Mouse (Mus musculus) MEL (cell line): ENCODE data around the gene Aff2. TPM values are rescaled to one million over a fixed set of nuclear protein-coding genes. Genes with fewer than 3 reads are reported as not detected.

Source experiments
- DNase-seq: peaks from one replicate; pipeline ENCODE4 v3.0.0; 2011; ENCODE audit warnings: low read depth, low spot score
- H3K27ac ChIP-seq: 2 replicates; pipeline ENCODE4 v1.5.1; 2012; ENCODE audit warnings: low read depth, mild to moderate bottlenecking, control low read depth, low read length, moderate library complexity; ENCODE audit not compliant: control insufficient read depth
- H3K27me3 ChIP-seq, 2 experiments: fragments of 150-350 bp in 1 of 2; sonication (generic) in 1 of 2; 2 replicates each; pipeline ENCODE4 v1.6.1; 2012; ENCODE audit warnings: low read length in 2 of 2, mild to moderate bottlenecking in 2 of 2, improper control_type of control experiment in 1 of 2, moderate library complexity in 1 of 2; ENCODE audit not compliant: insufficient read depth in 2 of 2, control insufficient read depth in 1 of 2
- H3K36me3 ChIP-seq, 2 experiments: 2 replicates each; pipeline ENCODE4 v1.6.1; 2012 to 2014; ENCODE audit warnings: low read length in 2 of 2, improper control_type of control experiment in 1 of 2, inconsistent platforms in 1 of 2, mild to moderate bottlenecking in 1 of 2; ENCODE audit not compliant: insufficient read depth in 2 of 2, control insufficient read depth in 1 of 2
- H3K4me1 ChIP-seq, 2 experiments: fragments of 150-350 bp in 1 of 2; sonication (generic) in 1 of 2; 2 replicates each; pipeline ENCODE4 v1.6.1; 2012; ENCODE audit warnings: low read length in 2 of 2, improper control_type of control experiment in 1 of 2, mild to moderate bottlenecking in 1 of 2; ENCODE audit not compliant: insufficient read depth in 2 of 2, control insufficient read depth in 1 of 2
- H3K4me3 ChIP-seq, 2 experiments: fragments of 150-350 bp in 1 of 2; sonication (generic) in 1 of 2; 2 replicates each; pipeline ENCODE4 v1.5.1; 2012; ENCODE audit warnings: low read depth in 2 of 2, low read length in 2 of 2, mild to moderate bottlenecking in 2 of 2, moderate library complexity in 2 of 2, control low read depth in 1 of 2, improper control_type of control experiment in 1 of 2; ENCODE audit not compliant: control insufficient read depth in 1 of 2, insufficient read depth in 1 of 2
- H3K79me2 ChIP-seq: 2 replicates; pipeline ENCODE4 v1.6.1; 2012; ENCODE audit warnings: mild to moderate bottlenecking, low read length, moderate library complexity; ENCODE audit not compliant: control insufficient read depth, poor library complexity, insufficient read depth
- H3K9ac ChIP-seq: 2 replicates; pipeline ENCODE4 v1.6.1; 2012; ENCODE audit warnings: low read depth, mild to moderate bottlenecking, control low read depth, low read length, moderate library complexity; ENCODE audit not compliant: control insufficient read depth, poor library complexity, severe bottlenecking
- H3K9me3 ChIP-seq: fragments of 150-350 bp; sonication (generic); replicated peaks from 2 replicates; pipeline ENCODE4 v1.6.1; 2012; ENCODE audit warnings: mild to moderate bottlenecking, low read length, improper control_type of control experiment, moderate library complexity; ENCODE audit not compliant: insufficient read depth
- CHD1 ChIP-seq: IDR thresholded peaks from 2 replicates; pipeline ENCODE4 v1.6.1; 2012; ENCODE audit warnings: low read depth, mild to moderate bottlenecking, inconsistent platforms, low read length, improper control_type of control experiment
- CTCF ChIP-seq, 3 experiments: IDR thresholded peaks in 2 of 3; conservative IDR thresholded peaks in 1 of 3; 2 replicates each; pipeline ENCODE4 v1.5.1; 2011 to 2012; ENCODE audit warnings: low read length in 3 of 3, low read depth in 2 of 3, mild to moderate bottlenecking in 2 of 3, improper control_type of control experiment in 1 of 3, inconsistent platforms in 1 of 3, mixed read lengths in 1 of 3, moderate library complexity in 1 of 3; ENCODE audit not compliant: control insufficient read depth in 1 of 3, insufficient read depth in 1 of 3, poor library complexity in 1 of 3, severe bottlenecking in 1 of 3
- ELF1 ChIP-seq: IDR thresholded peaks from 2 replicates; pipeline ENCODE4 v1.6.1; 2014; ENCODE audit warnings: low read depth, mild to moderate bottlenecking, inconsistent platforms, low read length, improper control_type of control experiment, moderate library complexity
- GATA1 ChIP-seq: IDR thresholded peaks from 2 replicates; pipeline ENCODE4 v1.6.1; 2011; ENCODE audit warnings: low read depth, low read length, improper control_type of control experiment
- HCFC1 ChIP-seq: IDR thresholded peaks from 2 replicates; pipeline ENCODE4 v1.6.1; 2012; ENCODE audit warnings: low read depth, mild to moderate bottlenecking, inconsistent platforms, low read length, improper control_type of control experiment, moderate library complexity
- JUND ChIP-seq: IDR thresholded peaks from 2 replicates; pipeline ENCODE4 v1.6.1; 2011; ENCODE audit warnings: low read depth, mild to moderate bottlenecking, improper control_type of control experiment, low read length
- KAT2A ChIP-seq: conservative IDR thresholded peaks from 2 replicates; pipeline ENCODE4 v1.6.1; 2012; ENCODE audit warnings: low read depth, low read length, improper control_type of control experiment, inconsistent platforms
- MAFK ChIP-seq: IDR thresholded peaks from 2 replicates; pipeline ENCODE4 v1.6.1; 2011; ENCODE audit warnings: low read depth, mild to moderate bottlenecking, low read length, improper control_type of control experiment, borderline replicate concordance
- MEF2A ChIP-seq: IDR thresholded peaks from 2 replicates; pipeline ENCODE4 v1.6.1; 2014; ENCODE audit warnings: low read depth, mild to moderate bottlenecking, inconsistent platforms, low read length, improper control_type of control experiment; ENCODE audit not compliant: poor library complexity, insufficient replicate concordance, severe bottlenecking; ENCODE audit errors: extremely low read depth
- MXI1 ChIP-seq: IDR thresholded peaks from 2 replicates; pipeline ENCODE4 v1.6.1; 2011; ENCODE audit warnings: mild to moderate bottlenecking, low read depth, low read length, improper control_type of control experiment
- MYB ChIP-seq: IDR thresholded peaks from 2 replicates; pipeline ENCODE4 v1.6.1; 2011; ENCODE audit warnings: mild to moderate bottlenecking, low read depth, low read length, improper control_type of control experiment
- NRF1 ChIP-seq: IDR thresholded peaks from 2 replicates; pipeline ENCODE4 v1.6.1; 2014; ENCODE audit warnings: low read depth, mild to moderate bottlenecking, inconsistent platforms, low read length, improper control_type of control experiment, moderate library complexity; ENCODE audit not compliant: poor library complexity, insufficient read depth, severe bottlenecking
- RCOR1 ChIP-seq: IDR thresholded peaks from 2 replicates; pipeline ENCODE4 v1.6.1; 2012; ENCODE audit warnings: low read depth, mild to moderate bottlenecking, inconsistent platforms, low read length, improper control_type of control experiment
- SMC3 ChIP-seq: IDR thresholded peaks from 2 replicates; pipeline ENCODE4 v1.6.1; 2011; ENCODE audit warnings: low read depth, low read length, improper control_type of control experiment
- TAL1 ChIP-seq: IDR thresholded peaks from 2 replicates; pipeline ENCODE4 v1.6.1; 2012; ENCODE audit warnings: mild to moderate bottlenecking, inconsistent platforms, low read length, moderate library complexity, mixed read lengths
- TCF12 ChIP-seq: IDR thresholded peaks from 2 replicates; pipeline ENCODE4 v1.6.1; 2014; ENCODE audit warnings: low read depth, mild to moderate bottlenecking, inconsistent platforms, low read length, improper control_type of control experiment, moderate library complexity
- UBTF ChIP-seq: IDR thresholded peaks from 2 replicates; pipeline ENCODE4 v1.6.1; 2012; ENCODE audit warnings: low read depth, mild to moderate bottlenecking, inconsistent platforms, low read length, improper control_type of control experiment, moderate library complexity, borderline replicate concordance; ENCODE audit not compliant: insufficient read depth
- USF1 ChIP-seq: IDR thresholded peaks from 2 replicates; pipeline ENCODE4 v1.6.1; 2014; ENCODE audit warnings: low read depth, mild to moderate bottlenecking, inconsistent platforms, low read length, improper control_type of control experiment, moderate library complexity
- ZKSCAN1 ChIP-seq: IDR thresholded peaks from 2 replicates; pipeline ENCODE4 v1.6.1; 2012; ENCODE audit warnings: low read depth, mild to moderate bottlenecking, inconsistent platforms, low read length, improper control_type of control experiment, moderate library complexity
- ZMIZ1 ChIP-seq: IDR thresholded peaks from 2 replicates; pipeline ENCODE4 v1.6.1; 2012; ENCODE audit warnings: low read depth, mild to moderate bottlenecking, inconsistent platforms, low read length, improper control_type of control experiment, moderate library complexity
- ZNF384 ChIP-seq: IDR thresholded peaks from 2 replicates; pipeline ENCODE4 v1.6.1; 2012; ENCODE audit warnings: low read depth, mild to moderate bottlenecking, inconsistent platforms, low read length, improper control_type of control experiment
- polyA plus RNA-seq, 2 experiments: library from polyadenylated mRNA; stranded (reverse) in 1 of 2; unstranded in 1 of 2; fragments of >175 nt in 1 of 2; fragments of >200 nt in 1 of 2; gene quantifications; 2 replicates each; pipeline versions ENCODE4 v1.2.1 to v1.2.4; 2012; ENCODE audit warnings: low replicate concordance in 2 of 2, low read depth in 1 of 2; ENCODE audit not compliant: insufficient read length in 2 of 2, insufficient read depth in 1 of 2, missing spikeins in 1 of 2
- total RNA-seq: library from RNA; depleted of rRNA; stranded (reverse); fragments of 300-350 nt; gene quantifications from 2 replicates; pipeline ENCODE4 v1.2.3, GENCODE M21; 2012

Gene Aff2
- total and polyA plus RNA-seq, 3 experiments: not detected

- no peaks in the 10 kb centered on the region for H3K4me1 ChIP-seq
- TF ChIP-seq USF1: no peak
- no peak for TF ChIP-seq NRF1
- TF ChIP-seq MXI1: no peak
- no peak for TF ChIP-seq MAFK
- TF ChIP-seq RCOR1: no peak
- TF ChIP-seq ZMIZ1: no peak
- TF ChIP-seq TCF12: no peak
- TF ChIP-seq SMC3: no peak
- no peak for TF ChIP-seq ZKSCAN1
- TF ChIP-seq ZNF384: no peak
- TF ChIP-seq JUND: no peak
- TF ChIP-seq CTCF (IDR thresholded peaks at IDR 0.05 in 2 of 3, conservative IDR thresholded peaks at IDR 0.05 in 1 of 3; ENCODE audit: control insufficient read depth in 1 of 3, insufficient read depth in 1 of 3, low read depth in 2 of 3, low read length in 3 of 3, poor library complexity in 1 of 3, severe bottlenecking in 1 of 3): no peak
- no peak for TF ChIP-seq MEF2A
- TF ChIP-seq ELF1: no peak
- no peak for TF ChIP-seq TAL1
- TF ChIP-seq GATA1: no peak
- TF ChIP-seq KAT2A: no peak
- no peak for TF ChIP-seq CHD1
- no peak for DNase-seq
- H3K4me3 ChIP-seq: no peak overlapping the region
- H3K27ac ChIP-seq: no peak overlapping the region
- no peaks in the 10 kb centered on the region for H3K79me2 ChIP-seq
- H3K27me3 ChIP-seq: no peaks in the 10 kb centered on the region
- H3K9ac ChIP-seq: no peak overlapping the region
- no peaks in the 10 kb centered on the region for H3K36me3 ChIP-seq
- no peaks in the 10 kb centered on the region for H3K9me3 ChIP-seq
Observed at GRCm38 (mm10) chrX:69355621-69356020, 4.5 kb upstream of the Aff2 start.

GRCm38 (mm10) chrX:69359360-69359759, 734 bp upstream of the Aff2 start:
- no peak for TF ChIP-seq SMC3
- TF ChIP-seq CHD1: no peak
- TF ChIP-seq CTCF (IDR thresholded peaks at IDR 0.05 in 2 of 3, conservative IDR thresholded peaks at IDR 0.05 in 1 of 3; ENCODE audit: control insufficient read depth in 1 of 3, insufficient read depth in 1 of 3, low read depth in 2 of 3, low read length in 3 of 3, poor library complexity in 1 of 3, severe bottlenecking in 1 of 3): no peak
- no peak for TF ChIP-seq HCFC1
- TF ChIP-seq UBTF: no peak
- no peak for TF ChIP-seq USF1
- no peak for TF ChIP-seq MAFK
- TF ChIP-seq JUND: no peak
- TF ChIP-seq MYB: no peak
- TF ChIP-seq GATA1: no peak
- no peak for TF ChIP-seq TAL1
- Histone ChIP-seq H3K4me3 (no peak overlapping the region), H3K9ac (no peak overlapping the region), H3K27me3 (no peaks in the 10 kb centered on the region), H3K27ac (no peak overlapping the region), H3K9me3 (no peaks in the 10 kb centered on the region), H3K4me1 (no peaks in the 10 kb centered on the region), H3K79me2 (no peaks in the 10 kb centered on the region), H3K36me3 (no peaks in the 10 kb centered on the region)
- no peak for DNase-seq
